Mouse (Mus musculus) hindbrain, embryonic 14.5 days (tissue): ENCODE data around the gene Scd2. TPM values are rescaled to one million over a fixed set of nuclear protein-coding genes. Genes with fewer than 3 reads are reported as not detected.
A peak's percentile ranks its signal among the peaks of the same experiment; 100 is the strongest.

Experiments
- ATAC-seq: fragments of 200-750 bp; cut with Nextera tagmentation; 2 replicates; pipeline ENCODE4 v1.8.0; 2017; ENCODE audit warnings: moderate number of reproducible peaks, mild to moderate bottlenecking, moderate TSS enrichment, moderate library complexity; ENCODE audit not compliant: low FRiP score
- DNase-seq: peaks from one replicate; pipeline ENCODE4 v3.0.0-alpha.2; 2015; ENCODE audit warnings: low spot score
- H3K27ac ChIP-seq: fragments of 300-500 bp; sonication (generic); 2 replicates; pipeline ENCODE4 v1.5.1; 2014; ENCODE audit warnings: mild to moderate bottlenecking, moderate library complexity
- H3K27me3 ChIP-seq: fragments of 300-500 bp; sonication (generic); 2 replicates; pipeline ENCODE4 v1.6.1; 2014; ENCODE audit warnings: mild to moderate bottlenecking, low read length, mixed read lengths; ENCODE audit not compliant: control insufficient read depth, insufficient read depth
- H3K36me3 ChIP-seq: fragments of 300-500 bp; sonication (generic); replicated peaks from 2 replicates; pipeline ENCODE4 v1.6.1; 2014; ENCODE audit not compliant: control insufficient read depth, insufficient read depth
- H3K4me1 ChIP-seq: fragments of 300-500 bp; sonication (generic); replicated peaks from 2 replicates; pipeline ENCODE4 v1.6.1; 2014; ENCODE audit warnings: antibody characterized with exemption, low read length, mixed read lengths; ENCODE audit not compliant: control insufficient read depth, insufficient read depth
- H3K4me2 ChIP-seq: fragments of 300-500 bp; sonication (generic); replicated peaks from 2 replicates; pipeline ENCODE4 v1.6.1; 2014; ENCODE audit warnings: mild to moderate bottlenecking, moderate library complexity
- H3K4me3 ChIP-seq: fragments of 300-500 bp; sonication (generic); replicated peaks from 2 replicates; pipeline ENCODE4 v1.5.1; 2014; ENCODE audit warnings: mild to moderate bottlenecking, low read length
- H3K9ac ChIP-seq: fragments of 300-500 bp; sonication (generic); 2 replicates; pipeline ENCODE4 v1.6.1; 2014
- H3K9me3 ChIP-seq: fragments of 300-500 bp; sonication (generic); 2 replicates; pipeline ENCODE4 v1.6.1; 2016; ENCODE audit warnings: low read length; ENCODE audit not compliant: control insufficient read depth
- WGBS: fragments of 180-500 bp; shearing (Covaris S2); extraction: QIAGEN DNeasy Blood & Tissue Kit; methylation state at CpG from one replicate; pipeline ENCODE4 v1.1.7; 2014; 5-methylcytosine and 5-hydroxymethylcytosine counted together
- polyA plus RNA-seq: library from polyadenylated mRNA; unstranded; fragments of >200 nt; fragmentation: Nextera tagmentation; extraction: Ambion mirVana; gene quantifications from 2 replicates; pipeline ENCODE4 v1.2.1, GENCODE M21; 2014

Gene Scd2
- polyA plus RNA-seq, 1 experiment from 2014 or later: 323 TPM

DNA sequence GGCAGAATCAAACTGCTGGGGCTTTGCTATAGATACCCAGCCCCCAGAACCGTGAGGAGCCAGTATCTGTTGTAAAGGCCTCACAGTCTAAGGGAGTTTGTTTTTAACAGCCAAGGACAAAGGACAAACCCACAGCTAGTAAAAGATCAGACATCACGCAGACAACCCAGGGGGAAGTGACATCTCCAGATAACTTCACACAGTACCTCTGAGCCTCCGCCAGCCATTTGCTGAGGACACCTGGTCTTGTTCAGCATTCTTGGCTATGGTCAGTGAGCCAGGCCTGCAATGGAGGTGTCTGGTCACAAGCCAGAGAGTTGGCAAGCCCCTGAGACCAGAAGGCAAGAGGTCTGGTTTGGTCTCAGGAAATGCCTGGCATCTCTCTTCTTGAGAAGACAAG, 991 bp upstream of the Scd2 start:
- peak overlapping the region; percentile 97 for H3K27ac ChIP-seq
- peak overlapping the region; percentile 65; the same call in 1 of the 2 replicates for H3K4me3 ChIP-seq
- H3K9me3 ChIP-seq: no peaks in the 10 kb centered on the region
- H3K9ac ChIP-seq: peak overlapping the region; percentile 58
- peaks cover 30% of the 10 kb centered on the region for H3K4me1 ChIP-seq
- WGBS: 54% methylated on average over 3 of the region's 3 CpGs
- H3K36me3 ChIP-seq: peaks cover 16% of the 10 kb centered on the region
- H3K27me3 ChIP-seq: no peaks in the 10 kb centered on the region
- no peak for DNase-seq
- no peak for ATAC-seq
- peak overlapping the region; percentile 99 for H3K4me2 ChIP-seq

DNA sequence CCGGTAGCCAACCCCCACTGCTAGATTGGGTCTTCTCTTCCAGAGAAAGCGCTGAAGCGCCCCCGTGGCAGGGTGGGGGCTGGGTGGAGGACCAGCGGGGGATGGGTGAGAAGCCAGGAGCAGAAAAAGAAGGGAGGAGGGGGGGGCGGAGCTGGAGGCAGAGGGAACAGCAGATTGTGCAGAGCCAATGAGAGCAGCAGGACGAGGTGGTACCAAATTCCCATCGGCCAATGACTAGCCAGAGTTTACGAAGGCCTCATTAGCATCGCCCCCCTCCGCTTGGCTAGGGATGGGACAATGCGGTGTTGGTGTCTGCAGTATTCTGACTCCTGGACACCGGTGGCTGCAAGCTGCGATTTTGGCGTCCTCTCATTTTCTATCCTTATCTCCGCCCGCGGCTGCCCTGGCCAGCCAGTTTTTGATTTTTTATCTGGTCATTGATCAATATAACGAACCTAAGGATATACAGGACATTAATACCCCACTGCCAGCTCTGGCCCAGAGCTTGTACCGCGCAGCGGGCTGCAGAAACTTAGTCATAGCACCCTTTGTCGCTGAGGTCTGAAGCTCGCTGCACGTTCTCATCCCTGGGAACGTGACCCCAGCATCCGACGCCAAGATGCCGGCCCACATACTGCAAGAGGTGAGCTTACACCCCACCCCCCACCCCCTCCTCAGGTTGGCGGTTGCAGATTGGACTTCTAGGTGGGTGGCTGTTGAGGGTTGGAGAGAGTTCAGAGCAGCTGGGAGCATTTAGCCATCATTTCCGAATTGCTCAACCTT, 486 bp downstream of the Scd2 start:
- Histone ChIP-seq H3K9me3 (no peaks in the 10 kb centered on the region), H3K36me3 (peaks cover 31% of the 10 kb centered on the region), H3K9ac (peak overlapping the region; percentile 93), H3K4me3 (peak overlapping the region; percentile 65), H3K4me1 (peaks cover 45% of the 10 kb centered on the region), H3K4me2 (peak overlapping the region; percentile 99), H3K27me3 (no peaks in the 10 kb centered on the region), H3K27ac (peak overlapping the region; percentile 97)
- peak; percentile 94 for DNase-seq
- under 1% methylated on average over 30 of the region's 31 CpGs for whole genome bisulfite sequencing
- ATAC-seq: peak; percentile 97

DNA sequence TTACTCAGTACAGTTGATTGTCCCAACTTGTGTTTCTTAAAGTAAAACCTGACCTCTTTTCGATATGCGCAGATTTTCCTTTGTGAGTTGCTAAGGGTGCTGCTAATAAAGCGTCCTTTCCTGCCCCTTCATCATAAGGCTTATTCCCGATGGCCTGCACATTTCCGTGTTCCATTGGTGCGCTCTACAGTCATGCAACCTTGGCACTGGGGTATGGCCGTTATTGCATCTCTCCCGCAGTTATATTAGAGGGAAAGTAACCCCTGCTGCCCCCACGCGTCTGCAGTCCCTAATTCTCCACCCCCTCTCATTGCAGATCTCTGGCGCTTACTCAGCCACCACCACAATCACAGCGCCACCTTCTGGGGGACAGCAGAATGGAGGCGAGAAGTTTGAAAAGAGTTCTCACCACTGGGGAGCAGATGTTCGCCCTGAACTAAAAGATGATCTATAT, 1.1 kb downstream of the Scd2 start:
- H3K27me3 ChIP-seq: no peaks in the 10 kb centered on the region
- under 1% methylated on average over 14 of the region's 14 CpGs for WGBS
- peak overlapping the region; percentile 97 for H3K27ac ChIP-seq
- H3K9ac ChIP-seq: peak overlapping the region; percentile 93
- DNase-seq: peak; percentile 85
- H3K36me3 ChIP-seq: peaks cover 38% of the 10 kb centered on the region
- H3K4me2 ChIP-seq: peak overlapping the region; percentile 99
- H3K4me1 ChIP-seq: peaks cover 50% of the 10 kb centered on the region
- ATAC-seq: peak; percentile 38; the same call in 1 of the 2 replicates
- H3K4me3 ChIP-seq: peak overlapping the region; percentile 65
- no peaks in the 10 kb centered on the region for H3K9me3 ChIP-seq

DNA sequence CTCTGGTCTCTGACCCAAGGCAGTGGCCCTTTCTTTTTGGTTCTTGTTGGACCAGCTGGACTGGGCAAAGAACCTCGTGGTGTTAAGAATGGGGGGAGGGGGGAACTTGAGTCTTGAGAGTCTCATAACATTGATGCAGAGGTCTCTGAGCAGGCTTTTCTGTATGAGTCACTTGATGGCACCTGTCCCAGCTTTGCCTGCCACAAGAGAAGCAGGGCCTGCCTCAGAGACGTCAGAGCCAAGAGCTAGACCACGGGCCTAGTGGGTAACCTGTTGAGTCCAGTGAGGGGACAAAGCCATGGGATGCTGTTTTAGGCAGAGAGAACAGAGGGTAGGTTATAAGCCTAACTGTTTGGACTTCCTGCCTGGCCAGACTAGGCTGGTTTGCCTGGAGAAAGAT, 1.8 kb downstream of the Scd2 start:
- H3K9me3 ChIP-seq: no peaks in the 10 kb centered on the region
- H3K27ac ChIP-seq: 0 out of 2 replicates have a peak overlapping the region, but pooled peaks have one; percentile 97
- H3K36me3 ChIP-seq: peaks cover 44% of the 10 kb centered on the region
- peak overlapping the region; percentile 65 for H3K4me3 ChIP-seq
- H3K27me3 ChIP-seq: no peaks in the 10 kb centered on the region
- peak overlapping the region; percentile 99 for H3K4me2 ChIP-seq
- DNase-seq (peak; percentile 30), ATAC-seq (no peak)
- H3K4me1 ChIP-seq: peaks cover 57% of the 10 kb centered on the region
- WGBS: 5% methylated on average over 3 of the region's 3 CpGs
- H3K9ac ChIP-seq: peak overlapping the region; percentile 93

DNA sequence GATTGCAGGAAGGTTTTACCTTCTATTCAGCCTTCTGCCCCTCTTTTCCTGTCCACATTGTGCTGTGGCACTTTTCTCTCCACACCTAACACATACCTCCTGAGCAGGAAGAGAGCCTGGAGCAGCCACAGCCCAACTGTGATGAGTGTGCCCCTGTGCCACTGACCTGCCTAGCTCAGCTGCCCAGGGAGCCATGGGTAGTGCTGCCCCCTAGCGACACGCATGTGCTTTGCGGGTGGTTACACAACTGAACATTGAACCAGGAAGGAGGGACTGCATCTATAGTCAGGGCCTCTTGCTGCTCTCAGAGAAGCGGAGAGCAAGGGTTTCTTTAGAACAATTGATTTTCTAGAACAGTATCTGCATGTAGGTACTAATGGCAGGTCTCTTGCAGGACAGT, 2.3 kb downstream of the Scd2 start:
- Histone ChIP-seq H3K36me3 (peaks cover 49% of the 10 kb centered on the region), H3K9me3 (no peaks in the 10 kb centered on the region), H3K9ac (peak overlapping the region; percentile 93), H3K4me1 (peaks cover 61% of the 10 kb centered on the region), H3K4me3 (peak overlapping the region; percentile 65), H3K27me3 (no peaks in the 10 kb centered on the region), H3K27ac (no peak overlapping the region), H3K4me2 (peak overlapping the region; percentile 99)
- DNase-seq (peak; percentile 80), ATAC-seq (no peak)
- under 1% methylated on average over 4 of the region's 4 CpGs for WGBS

DNA sequence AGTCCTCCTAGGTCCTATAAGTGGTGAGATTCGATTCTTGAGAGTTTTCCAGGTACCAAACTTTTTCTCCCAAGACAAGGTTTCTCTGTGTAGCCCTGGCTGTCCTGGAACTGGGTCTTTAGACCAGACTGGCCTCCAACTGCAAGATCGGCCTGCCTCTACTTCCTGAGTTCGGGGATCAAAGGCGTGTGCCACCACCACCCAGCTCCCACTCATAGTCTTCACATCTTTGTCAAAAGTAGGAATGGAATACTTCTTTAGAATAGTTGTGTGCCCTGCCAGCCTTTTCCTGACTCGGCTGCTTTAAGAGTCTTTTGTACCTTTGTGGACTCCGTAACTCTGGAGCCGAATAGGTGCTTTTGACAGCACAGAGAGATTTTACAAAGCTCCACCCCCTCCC, 2.7 kb downstream of the Scd2 start:
- Histone ChIP-seq H3K36me3 (peaks cover 53% of the 10 kb centered on the region), H3K27ac (no peak overlapping the region; the same call in 1 of the 2 replicates), H3K9ac (peak overlapping the region; percentile 93), H3K4me3 (peak overlapping the region; percentile 65), H3K4me1 (peaks cover 65% of the 10 kb centered on the region), H3K4me2 (peak overlapping the region; percentile 99), H3K27me3 (no peaks in the 10 kb centered on the region), H3K9me3 (no peaks in the 10 kb centered on the region)
- ATAC-seq (no peak), DNase-seq (no peak)
- 20% methylated on average over 7 of the region's 7 CpGs for WGBS

DNA sequence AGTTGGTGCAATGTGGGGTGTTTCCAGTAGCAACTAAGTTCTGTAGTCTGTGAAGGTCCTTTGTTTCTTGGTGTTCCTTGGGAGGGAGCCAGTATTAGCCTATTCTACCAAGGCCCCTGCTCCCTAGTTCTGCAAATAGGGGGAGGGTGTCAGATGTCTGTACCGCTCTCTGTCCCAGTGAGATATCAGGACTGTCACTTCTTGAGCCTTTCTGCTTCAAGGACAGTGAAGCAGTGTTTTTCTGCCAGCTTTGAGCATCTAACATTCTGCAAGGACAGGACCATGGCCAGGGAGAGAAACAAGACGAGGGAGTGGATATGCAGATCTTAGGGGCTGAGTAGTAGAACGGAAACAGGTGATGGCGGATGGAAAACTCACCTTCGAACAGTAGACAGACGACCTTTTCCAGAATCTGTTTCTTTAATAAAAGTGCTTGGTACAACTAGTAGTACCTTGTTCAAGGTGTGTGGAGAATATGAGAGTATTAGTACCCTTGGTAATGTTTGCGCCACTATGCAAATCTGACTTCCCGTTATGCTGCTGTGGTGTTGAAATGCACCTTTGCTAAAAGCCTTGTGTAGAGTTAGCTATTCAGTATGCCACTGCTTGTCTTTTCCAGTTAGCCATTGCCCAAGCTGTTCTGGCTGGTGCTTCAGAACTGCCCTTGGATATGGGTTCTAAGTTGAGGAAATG, 3.7 kb downstream of the Scd2 start:
- WGBS: 51% methylated on average over 8 of the region's 8 CpGs
- H3K27ac ChIP-seq: no peak overlapping the region; the same call in 1 of the 2 replicates

DNA sequence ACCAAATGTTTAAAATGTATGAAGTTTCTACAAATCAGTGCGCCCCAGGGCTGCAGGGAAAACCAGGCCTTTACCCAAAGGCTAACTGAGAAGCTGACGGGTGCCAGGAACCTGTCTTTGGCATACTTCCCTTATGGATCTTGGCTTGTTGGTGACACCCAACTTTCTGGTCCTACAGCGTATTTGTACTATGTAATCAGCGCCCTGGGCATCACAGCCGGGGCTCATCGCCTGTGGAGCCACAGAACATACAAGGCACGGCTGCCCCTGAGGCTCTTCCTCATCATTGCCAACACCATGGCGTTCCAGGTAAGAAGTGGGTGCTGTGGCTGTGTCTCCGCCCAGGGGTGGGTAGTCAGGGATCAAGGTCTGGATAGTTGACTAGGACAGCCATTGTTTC, 4.4 kb downstream of the Scd2 start:
- WGBS: 69% methylated on average over 9 of the region's 9 CpGs
- Histone ChIP-seq H3K4me1 (peaks cover 62% of the 10 kb centered on the region), H3K4me3 (peak overlapping the region; percentile 65), H3K27ac (no peak overlapping the region), H3K4me2 (peak overlapping the region; percentile 99), H3K9ac (peak overlapping the region; percentile 93), H3K36me3 (peaks cover 70% of the 10 kb centered on the region), H3K27me3 (no peaks in the 10 kb centered on the region), H3K9me3 (no peaks in the 10 kb centered on the region)
- no peak for ATAC-seq
- no peak for DNase-seq

More for the DNA sequence above, 3.7 kb downstream of the Scd2 start:
- Histone ChIP-seq H3K9ac (peak overlapping the region; percentile 93), H3K4me2 (peak overlapping the region; percentile 99), H3K27me3 (no peaks in the 10 kb centered on the region), H3K36me3 (peaks cover 64% of the 10 kb centered on the region), H3K4me1 (peaks cover 69% of the 10 kb centered on the region), H3K4me3 (peak overlapping the region; percentile 65), H3K9me3 (no peaks in the 10 kb centered on the region)
- DNase-seq: peak; percentile 26
- no peak for ATAC-seq

DNA sequence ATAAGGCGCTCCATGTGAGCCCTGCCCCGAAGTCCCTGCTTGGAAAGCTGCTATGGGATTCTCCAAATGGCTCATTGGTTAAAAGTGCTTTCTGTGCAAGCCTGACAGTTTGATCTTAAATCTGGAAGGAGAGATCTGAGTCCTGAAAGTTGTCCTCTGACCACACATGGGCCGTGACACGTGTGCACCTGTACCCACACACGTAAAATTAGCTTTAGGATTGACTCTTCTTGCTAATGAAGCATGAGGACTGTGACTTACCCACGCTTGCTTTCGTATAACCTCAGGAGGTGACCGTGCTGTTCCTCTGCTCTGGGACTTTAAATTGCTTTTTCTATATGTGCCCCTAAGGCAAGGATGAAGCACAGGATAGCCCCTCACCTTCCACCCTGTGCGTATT, 5.6 kb downstream of the Scd2 start:
- DNase-seq: no peak
- Histone ChIP-seq H3K4me3 (peak overlapping the region; percentile 65), H3K36me3 (peaks cover 82% of the 10 kb centered on the region), H3K27ac (no peak overlapping the region), H3K4me1 (peaks cover 62% of the 10 kb centered on the region), H3K4me2 (peak overlapping the region; percentile 99), H3K27me3 (no peaks in the 10 kb centered on the region), H3K9ac (peak overlapping the region; percentile 93), H3K9me3 (no peaks in the 10 kb centered on the region)
- 80% methylated on average over 9 of the region's 9 CpGs for WGBS
- no peak for ATAC-seq
